ENCODE assay signal across 12 mouse cellular contexts in genomic region chr12:10571643-10572377, GRCm38 (mm10).
DNase-seq lines count a peak whose midpoint lies in the region; ATAC-seq and TF ChIP-seq lines count a peak whose summit lies in the region.
"Had no signal": no experiment of that assay in that cellular context is flagged by ENCODE, and none has a peak within 500 bp of the region (broad histone marks: within the 10 kb centered on the region; RNA-seq: fewer than 3 reads in every experiment).

No protein-coding gene starts in this region.

- no peaks in the 10 kb centered on the region for H3K79me2 ChIP-seq in CH12.LX (replicated peaks; ENCODE audit: control insufficient read depth, extremely low read depth, insufficient read depth, poor library complexity, severe bottlenecking)

- no peak overlapping the region for H3K4me2 ChIP-seq in CH12.LX (ENCODE audit: insufficient read depth, low read depth, poor library complexity, severe bottlenecking)
- peak overlapping the region; percentile 13 for H3K4me2 ChIP-seq in embryonic facial prominence, embryonic 15.5 days (replicated peaks)
- H3K4me2 ChIP-seq: forebrain, embryonic 15.5 days; heart, embryonic 15.5 days; kidney, embryonic 15.5 days; neural tube, embryonic 12.5 days had no signal

- no peak overlapping the region for H3K9ac ChIP-seq in CH12.LX (ENCODE audit: insufficient read depth, low read depth)
- no peak overlapping the region for H3K9ac ChIP-seq in embryonic facial prominence, embryonic 15.5 days
- H3K9ac ChIP-seq: forebrain, embryonic 15.5 days; heart, embryonic 15.5 days; kidney, embryonic 15.5 days; neural tube, embryonic 12.5 days had no signal

- no peak for ATAC-seq in embryonic facial prominence, embryonic 15.5 days (ENCODE audit: insufficient number of reproducible peaks, low FRiP score, low TSS enrichment, low read depth)
- ATAC-seq: forebrain, embryonic 15.5 days had no signal

- no peak overlapping the region for H3K4me3 ChIP-seq in CH12.LX (replicated peaks in 1 of 3; ENCODE audit: low read depth in 2 of 3, low read length in 2 of 3, poor library complexity in 1 of 3)
- no peak overlapping the region for H3K4me3 ChIP-seq in embryonic facial prominence, embryonic 15.5 days (replicated peaks)
- H3K4me3 ChIP-seq: forebrain, embryonic 15.5 days; heart, embryonic 15.5 days; kidney, embryonic 15.5 days; neural tube, embryonic 12.5 days had no signal

- no peaks in the 10 kb centered on the region for H3K36me3 ChIP-seq in CH12.LX (replicated peaks in 1 of 2; ENCODE audit: control insufficient read depth in 1 of 2, insufficient read depth in 1 of 2, low read length in 1 of 2)
- no peaks in the 10 kb centered on the region for H3K36me3 ChIP-seq in embryonic facial prominence, embryonic 15.5 days
- H3K36me3 ChIP-seq: forebrain, embryonic 15.5 days; heart, embryonic 15.5 days; kidney, embryonic 15.5 days; neural tube, embryonic 12.5 days had no signal

- H3K4me1 ChIP-seq in CH12.LX (ENCODE audit: control insufficient read depth in 1 of 2, insufficient read depth in 2 of 2), result no peaks in the 10 kb centered on the region
- 0 out of 2 replicates have a peak, but pooled peaks cover 10% of the 10 kb centered on the region for H3K4me1 ChIP-seq in embryonic facial prominence, embryonic 15.5 days
- H3K4me1 ChIP-seq: forebrain, embryonic 15.5 days; heart, embryonic 15.5 days; kidney, embryonic 15.5 days; neural tube, embryonic 12.5 days had no signal

- no peak for TF ChIP-seq POLR2A in CH12.LX (IDR thresholded peaks at IDR 0.05; ENCODE audit: low read depth, low read length)

- H3K27ac ChIP-seq in CH12.LX (ENCODE audit: insufficient read depth, low read depth), result no peak overlapping the region
- H3K27ac ChIP-seq in embryonic facial prominence, embryonic 15.5 days (replicated peaks), result peak overlapping the region; percentile 87
- H3K27ac ChIP-seq: forebrain, embryonic 15.5 days; heart, embryonic 15.5 days; kidney, embryonic 15.5 days; neural tube, embryonic 12.5 days had no signal

- in situ Hi-C loops in CH12.LX (cut with MboI; ENCODE audit: low pct_ligation_motif_present, low pct_unique_long_range_greater_than_20kb, low sequenced_read_pairs), result no loop called here

- DNase-seq in layer of hippocampus, postnatal 10 days (ENCODE audit: low spot score in 2 of 2), result peak; percentile 14 to 20
- no peak for DNase-seq in layer of hippocampus, adult 9-11 months
- DNase-seq in CH12.LX (ENCODE audit: extremely low read depth), result peak; percentile 13
- peak; percentile 55 for DNase-seq in ES-CJ7 (ENCODE audit: low read depth, low spot score)
- no peak for DNase-seq in urinary bladder, postnatal 36 days (ENCODE audit: low spot score in 2 of 2)
- no peak for DNase-seq in spleen, postnatal 36 days (ENCODE audit: low spot score in 2 of 2)
- DNase-seq: cerebellum, adult 11 months had no signal

- 22% methylated on average over 11 of the region's 11 CpGs for whole genome bisulfite sequencing in embryonic facial prominence, embryonic 15.5 days

- no peaks in the 10 kb centered on the region for H3K27me3 ChIP-seq in CH12.LX (replicated peaks)
- H3K27me3 ChIP-seq in embryonic facial prominence, embryonic 15.5 days, result no peaks in the 10 kb centered on the region
- H3K27me3 ChIP-seq: forebrain, embryonic 15.5 days; heart, embryonic 15.5 days; kidney, embryonic 15.5 days; neural tube, embryonic 12.5 days had no signal

- no peak; the same call in 1 of the 2 replicates for TF ChIP-seq RAD21 in CH12.LX (IDR thresholded peaks at IDR 0.05; ENCODE audit: low read depth, low read length)

- TF ChIP-seq EP300 in CH12.LX (IDR thresholded peaks at IDR 0.05; ENCODE audit: low read length), result no peak

- dilution Hi-C loops in CH12.LX (cut with MboI; ENCODE audit: extremely low pct_ligation_motif_present, extremely low pct_unique_long_range_greater_than_20kb, low sequenced_read_pairs), result no loop called here

- no peaks in the 10 kb centered on the region for H3K9me3 ChIP-seq in CH12.LX (replicated peaks; ENCODE audit: low read length)
- H3K9me3 ChIP-seq in embryonic facial prominence, embryonic 15.5 days (replicated peaks), result no peaks in the 10 kb centered on the region
- H3K9me3 ChIP-seq: forebrain, embryonic 15.5 days; heart, embryonic 15.5 days; kidney, embryonic 15.5 days; neural tube, embryonic 12.5 days had no signal

- peak; percentile 46 to 52 for TF ChIP-seq CTCF in CH12.LX (conservative IDR thresholded peaks at IDR 0.05 in 1 of 2, IDR thresholded peaks at IDR 0.05 in 1 of 2; ENCODE audit: low read depth in 2 of 2, low read length in 2 of 2)

TF ChIP-seq in CH12.LX, 34 proteins besides CTCF, POLR2A, EP300 and RAD21:
- TF ChIP-seq MAX (IDR thresholded peaks at IDR 0.05; ENCODE audit: low read length) (no peak), SIN3A (IDR thresholded peaks at IDR 0.05; ENCODE audit: low read length) (no peak), ELF1 (IDR thresholded peaks at IDR 0.05; ENCODE audit: low read depth, low read length) (no peak), JUN (IDR thresholded peaks at IDR 0.05; ENCODE audit: insufficient read depth, low read depth, low read length) (no peak), KAT2A (IDR thresholded peaks at IDR 0.05; ENCODE audit: insufficient replicate concordance, low read length) (no peak), SMC3 (IDR thresholded peaks at IDR 0.05; ENCODE audit: low read depth, low read length) (no peak)
TF ChIP-seq in CH12.LX: peak in this region for 0.

Comparison
In these comparisons a context has a peak if more than half of its experiments do, and no peak if none do; other contexts are left out.
1. DNase-seq: peak in layer of hippocampus, postnatal 10 days (2 of 2), CH12.LX (single experiment) and ES-CJ7 (single experiment); none in layer of hippocampus, adult 9-11 months (single experiment), urinary bladder, postnatal 36 days (0 of 2) and spleen, postnatal 36 days (0 of 2).